Mouse (Mus musculus) spleen, adult 2 months (tissue): ENCODE data around the gene Ctrb1. TPM values are rescaled to one million over a fixed set of nuclear protein-coding genes. Genes with fewer than 3 reads are reported as not detected.

Source experiments
- DNase-seq, 2 experiments: peaks; one replicate each; pipeline versions ENCODE4 v3.0.0 to v3.0.0-alpha.2; 2012 to 2021; ENCODE audit warnings: low spot score in 2 of 2, low read depth in 1 of 2
- H3K27ac ChIP-seq: fragments of 200-500 bp; 2 replicates; pipeline ENCODE4 v1.5.1; 2012; ENCODE audit warnings: low read length, inconsistent platforms; ENCODE audit not compliant: insufficient read depth
- H3K27me3 ChIP-seq: fragments of 200-500 bp; 2 replicates; pipeline ENCODE4 v1.6.1; 2012; ENCODE audit warnings: mild to moderate bottlenecking, moderate library complexity, low read length, inconsistent platforms; ENCODE audit not compliant: control insufficient read depth, insufficient read depth
- H3K36me3 ChIP-seq: fragments of 200-500 bp; 2 replicates; pipeline ENCODE4 v1.6.1; 2012; ENCODE audit warnings: mild to moderate bottlenecking, low read length, inconsistent platforms; ENCODE audit not compliant: control insufficient read depth, insufficient read depth
- H3K4me1 ChIP-seq: fragments of 200-500 bp; 2 replicates; pipeline ENCODE4 v1.6.1; 2011; ENCODE audit warnings: inconsistent platforms; ENCODE audit not compliant: control insufficient read depth, insufficient read depth, insufficient read length
- H3K4me3 ChIP-seq: fragments of 200-500 bp; 2 replicates; pipeline ENCODE4 v1.5.1; 2011; ENCODE audit warnings: mild to moderate bottlenecking, inconsistent platforms; ENCODE audit not compliant: insufficient read depth, insufficient read length; ENCODE audit errors: extremely low read depth
- CTCF ChIP-seq: fragments of 200-500 bp; IDR thresholded peaks from 2 replicates; pipeline ENCODE4 v1.5.1; 2011; ENCODE audit warnings: mild to moderate bottlenecking, inconsistent platforms; ENCODE audit not compliant: insufficient read depth, insufficient read length, insufficient replicate concordance; ENCODE audit errors: extremely low read depth
- POLR2A ChIP-seq: fragments of 200-500 bp; IDR thresholded peaks from 2 replicates; pipeline ENCODE4 v1.6.1; 2011; ENCODE audit warnings: low read depth, low read length, inconsistent platforms
- WGBS: fragments of 180-500 bp; shearing (Covaris S2); methylation state at CpG from one replicate; pipeline ENCODE4 v1.1.7; 2018; 5-methylcytosine and 5-hydroxymethylcytosine counted together
- polyA plus RNA-seq: library from polyadenylated mRNA; depleted of rRNA; stranded (reverse); fragments of >200 nt; gene quantifications from 2 replicates; pipeline ENCODE4 v1.2.3, GENCODE M21; 2012

Gene Ctrb1
- polyA plus RNA-seq, 1 experiment = 23,675 TPM

- TF ChIP-seq POLR2A (no peak), CTCF (no peak)
- no peak for DNase-seq
Observed at GRCm38 (mm10) chr8:111713291-111713690, 22.5 kb upstream of the Ctrb1 start.

GRCm38 (mm10) chr8:111712588-111712987 is 21.8 kb upstream of the Ctrb1 start:
- TF ChIP-seq CTCF (peak; percentile 77; the same call in 1 of the 2 replicates), POLR2A (no peak)
- Histone ChIP-seq H3K27ac (no peak overlapping the region), H3K27me3 (no peaks in the 10 kb centered on the region), H3K36me3 (no peaks in the 10 kb centered on the region), H3K4me1 (no peaks in the 10 kb centered on the region), H3K4me3 (no peak overlapping the region)
- 63% methylated on average over 6 of the region's 6 CpGs for WGBS
- DNase-seq = peak; percentile 8 to 51

More at GRCm38 (mm10) chr8:111713291-111713690, 22.5 kb upstream of the Ctrb1 start:
- Histone ChIP-seq H3K36me3 (no peaks in the 10 kb centered on the region), H3K4me3 (no peak overlapping the region), H3K27ac (no peak overlapping the region), H3K4me1 (no peaks in the 10 kb centered on the region), H3K27me3 (no peaks in the 10 kb centered on the region)
- WGBS = 84% methylated on average over 11 of the region's 11 CpGs

DNA sequence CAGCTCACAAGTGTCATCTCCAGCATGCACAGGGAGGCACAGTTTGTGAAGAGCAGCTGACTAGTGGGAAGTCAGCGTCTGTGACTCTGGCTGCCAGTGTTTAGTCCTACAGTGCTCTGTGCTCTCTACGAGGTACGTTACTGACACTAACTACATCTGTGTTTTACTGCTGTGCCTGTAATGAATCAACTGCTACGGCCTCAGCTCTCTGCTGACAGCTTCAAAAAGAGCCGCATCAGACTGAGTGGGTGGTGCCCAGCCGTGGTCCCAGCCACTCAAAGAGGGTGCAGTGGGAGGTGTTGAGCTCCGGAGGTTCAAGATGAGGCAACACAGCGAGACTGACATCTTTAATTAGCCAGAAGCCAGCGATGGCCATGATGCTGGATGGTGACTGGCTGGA is 21.3 kb upstream of the Ctrb1 start:
- no peak overlapping the region for H3K4me3 ChIP-seq
- TF ChIP-seq CTCF = no peak
- TF ChIP-seq POLR2A = no peak
- no peak for DNase-seq
- no peaks in the 10 kb centered on the region for H3K27me3 ChIP-seq
- no peaks in the 10 kb centered on the region for H3K4me1 ChIP-seq
- no peak overlapping the region for H3K27ac ChIP-seq
- WGBS = 67% methylated on average over 9 of the region's 9 CpGs
- no peaks in the 10 kb centered on the region for H3K36me3 ChIP-seq

DNA sequence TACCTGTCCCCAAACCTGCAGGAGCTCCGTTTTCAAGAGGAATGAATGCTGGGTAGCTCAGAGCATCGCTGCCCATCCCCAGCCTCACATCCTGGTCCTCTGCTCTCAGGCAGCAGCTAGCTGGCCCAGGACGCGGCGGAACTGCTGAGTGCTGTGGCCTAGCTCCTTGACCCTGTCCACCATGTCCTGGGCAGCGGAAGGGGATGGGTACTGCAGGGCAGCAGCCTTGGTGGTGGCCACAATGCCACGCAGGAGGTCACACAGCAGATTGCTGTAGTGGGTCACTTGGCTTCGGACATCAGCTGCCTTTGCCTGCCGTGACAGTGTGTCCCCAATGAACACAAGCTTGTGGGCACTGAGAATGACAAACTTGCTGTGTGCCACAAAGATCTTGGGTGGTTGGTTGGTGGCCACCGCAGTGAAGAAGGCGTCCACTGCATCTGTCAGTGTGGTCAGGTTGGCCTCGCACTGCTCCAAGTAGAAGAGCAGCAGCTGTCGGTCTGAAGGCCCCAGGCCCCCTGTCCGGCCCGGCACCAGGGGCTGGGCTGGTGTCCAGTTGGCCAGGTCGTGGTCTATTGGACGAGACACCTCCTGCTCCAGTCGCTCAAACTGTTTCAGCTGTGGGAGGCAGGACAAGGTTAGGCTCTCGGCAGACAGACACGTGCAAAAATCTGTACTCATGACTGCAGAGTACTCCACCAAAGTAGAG is 20.1 kb upstream of the Ctrb1 start:
- TF ChIP-seq CTCF = no peak
- Histone ChIP-seq H3K27ac (no peak overlapping the region), H3K4me1 (no peaks in the 10 kb centered on the region), H3K27me3 (no peaks in the 10 kb centered on the region; the same call in 1 of the 2 replicates), H3K36me3 (no peaks in the 10 kb centered on the region), H3K4me3 (no peak overlapping the region)
- 89% methylated on average over 20 of the region's 20 CpGs for WGBS
- DNase-seq = no peak

DNA sequence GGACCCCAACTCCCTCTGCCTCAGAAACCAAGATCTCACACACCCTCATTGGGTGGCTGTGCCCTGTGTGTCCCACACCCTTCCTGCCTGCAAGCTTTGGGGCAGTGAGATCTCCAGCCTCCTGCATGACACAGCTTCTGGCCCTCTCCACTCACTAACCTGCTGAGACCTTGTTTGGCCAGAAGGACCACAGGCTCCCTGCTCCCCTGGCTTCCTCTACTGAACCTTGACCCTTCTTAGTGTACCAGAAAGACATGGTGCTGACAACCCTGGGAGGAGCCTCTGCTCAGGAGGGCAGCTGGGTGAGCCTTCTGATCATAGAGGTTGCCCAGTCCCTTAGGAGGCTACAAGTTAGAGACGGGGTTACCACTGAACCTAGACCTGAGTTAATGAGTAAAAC is 18.4 kb upstream of the Ctrb1 start:
- DNase-seq = no peak
- Histone ChIP-seq H3K27me3 (no peaks in the 10 kb centered on the region; the same call in 1 of the 2 replicates), H3K4me1 (no peaks in the 10 kb centered on the region), H3K36me3 (no peaks in the 10 kb centered on the region), H3K4me3 (no peak overlapping the region), H3K27ac (no peak overlapping the region)
- no peak for TF ChIP-seq CTCF
- TF ChIP-seq POLR2A = no peak
- WGBS = 87% methylated on average over 1 of the region's 1 CpGs

DNA sequence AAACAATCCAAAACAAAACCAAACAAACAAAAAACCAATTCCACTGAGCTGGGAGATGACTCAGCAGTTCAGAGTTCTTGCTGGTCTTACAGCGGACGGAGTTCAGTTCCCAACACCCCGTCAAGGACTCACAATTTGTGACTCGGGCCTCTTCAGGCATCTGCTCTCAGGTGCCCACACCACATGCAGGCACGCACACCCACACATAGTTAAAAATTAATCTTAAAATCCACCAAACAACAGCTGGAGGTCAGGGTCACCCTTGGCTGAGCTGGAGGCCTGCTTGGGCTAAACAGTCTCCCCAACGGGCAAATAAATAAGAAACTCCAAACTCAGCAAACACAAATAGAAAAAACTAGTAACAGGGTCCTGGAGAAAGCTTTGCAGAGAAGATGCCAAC is 17.5 kb upstream of the Ctrb1 start:
- H3K27ac ChIP-seq = no peak overlapping the region
- DNase-seq = no peak
- 83% methylated on average over 6 of the region's 6 CpGs for WGBS
- no peaks in the 10 kb centered on the region; the same call in 1 of the 2 replicates for H3K27me3 ChIP-seq
- H3K4me1 ChIP-seq = no peaks in the 10 kb centered on the region
- no peak overlapping the region for H3K4me3 ChIP-seq
- TF ChIP-seq POLR2A (no peak), CTCF (no peak)
- no peaks in the 10 kb centered on the region for H3K36me3 ChIP-seq

DNA sequence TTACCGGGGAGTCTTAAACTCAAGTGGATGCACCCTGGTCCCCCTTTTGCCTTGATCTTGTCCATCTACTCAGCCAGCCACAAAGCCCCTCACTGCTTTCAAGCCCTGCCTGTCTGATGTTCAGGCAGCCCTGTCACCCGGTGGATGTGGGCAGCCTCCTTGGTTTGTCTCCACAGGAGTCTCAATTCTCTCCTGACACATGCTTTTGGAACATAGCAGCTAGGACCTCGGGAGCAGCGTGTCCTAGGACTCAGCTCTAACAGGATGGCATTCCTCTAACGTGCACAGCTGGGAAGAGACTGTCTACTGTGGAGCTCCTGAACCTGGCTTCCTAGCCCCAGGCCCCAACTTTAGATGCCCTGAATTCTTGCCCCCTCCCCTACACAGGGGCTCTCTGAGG is 14.9 kb upstream of the Ctrb1 start:
- no peak for DNase-seq
- Histone ChIP-seq H3K4me3 (no peak overlapping the region), H3K27ac (no peak overlapping the region), H3K4me1 (no peaks in the 10 kb centered on the region), H3K27me3 (no peaks in the 10 kb centered on the region; the same call in 1 of the 2 replicates), H3K36me3 (no peaks in the 10 kb centered on the region)
- no peak for TF ChIP-seq POLR2A
- no peak for TF ChIP-seq CTCF
- WGBS = 85% methylated on average over 5 of the region's 5 CpGs
